Mouse (Mus musculus): ENCODE results near the gene Lin54.

Gene Lin54

DNA sequence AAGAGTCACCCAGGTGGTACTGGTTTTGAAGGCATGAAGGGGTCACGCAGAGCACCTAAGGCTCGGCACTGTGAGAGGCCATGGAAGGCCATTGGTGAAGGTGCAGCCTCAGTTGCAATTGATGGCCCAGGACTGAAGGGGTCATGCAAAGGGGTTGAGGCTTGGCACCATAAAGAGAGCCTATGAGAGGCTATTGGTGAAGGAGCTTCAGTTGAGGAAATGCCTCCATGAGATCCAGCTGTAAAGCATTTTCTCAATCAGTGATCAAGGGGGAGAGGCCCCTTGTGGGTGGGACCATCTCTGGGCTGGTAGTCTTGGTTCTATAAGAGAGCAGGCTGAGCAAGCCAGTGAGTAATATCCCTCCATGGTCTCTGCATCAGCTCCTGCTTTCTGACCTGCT, 74.6 kb downstream of the Lin54 start:
- in situ Hi-C loops (cut with MboI, MseI): loop anchor here (5.0 kb wide), 1 partner anchor 361 kb away; no protein-coding TSS in a partner anchor

DNA sequence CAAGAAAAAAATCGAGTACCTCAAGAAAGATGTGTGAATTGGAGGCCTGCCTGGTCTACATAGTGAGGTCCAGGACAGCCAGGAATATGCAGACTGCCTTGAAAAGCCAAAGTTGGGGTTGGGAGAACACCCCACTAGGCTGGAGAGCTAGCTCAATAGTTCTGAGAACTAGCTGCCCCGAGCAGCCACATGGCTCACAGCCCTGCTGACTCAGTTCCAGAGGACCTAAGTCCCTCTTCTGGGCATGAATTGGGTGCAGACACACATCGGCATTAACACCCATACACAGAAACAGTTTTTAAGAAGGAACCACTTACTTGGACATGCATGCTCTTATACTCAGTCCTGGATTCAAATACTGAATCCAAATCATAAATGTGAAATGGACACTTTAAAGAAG, 76.2 kb downstream of the Lin54 start:
- in situ Hi-C loops (cut with MboI, MseI): no loop called here

DNA sequence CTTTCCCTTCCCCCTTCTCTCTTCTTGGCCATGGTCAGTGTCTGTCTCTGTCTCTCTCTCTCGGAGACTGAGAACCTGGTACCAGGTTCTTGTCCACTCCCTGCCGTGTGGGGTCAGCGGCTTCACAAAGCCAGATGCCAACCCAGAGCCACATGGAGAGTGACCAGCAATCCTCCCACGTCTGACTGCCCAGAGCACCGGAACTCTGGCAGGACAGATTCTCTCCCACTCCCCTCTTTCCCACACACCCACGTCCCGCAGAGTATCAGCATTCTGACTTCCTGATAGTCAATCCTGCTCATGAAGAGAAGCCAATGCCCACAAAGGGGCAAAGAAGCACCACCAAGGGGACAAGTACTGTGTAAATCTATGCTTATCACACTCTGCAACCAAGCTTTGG, 76.8 kb downstream of the Lin54 start:
- in situ Hi-C loops (cut with MboI, MseI): no loop called here

DNA sequence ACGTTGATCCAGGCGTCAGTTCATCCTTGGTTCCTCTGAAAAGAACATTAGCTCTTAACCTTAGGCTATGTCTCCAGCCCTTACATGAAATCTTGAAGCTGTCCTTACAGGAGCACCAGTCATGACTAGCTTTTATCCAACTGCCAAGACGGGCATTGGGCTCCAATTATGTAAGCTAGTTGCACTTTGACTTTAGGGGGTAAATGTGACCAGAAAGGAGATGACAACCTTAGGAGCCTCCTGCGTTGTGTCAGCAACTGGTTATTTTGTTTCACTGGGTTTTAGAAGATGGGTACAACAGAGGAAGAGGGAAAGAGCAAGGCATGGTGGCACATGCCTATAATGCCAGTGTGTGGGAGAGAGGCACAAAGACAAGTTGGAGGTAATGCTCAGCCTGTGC, 81.6 kb downstream of the Lin54 start:
- in situ Hi-C loops (cut with MboI, MseI): no loop called here

DNA sequence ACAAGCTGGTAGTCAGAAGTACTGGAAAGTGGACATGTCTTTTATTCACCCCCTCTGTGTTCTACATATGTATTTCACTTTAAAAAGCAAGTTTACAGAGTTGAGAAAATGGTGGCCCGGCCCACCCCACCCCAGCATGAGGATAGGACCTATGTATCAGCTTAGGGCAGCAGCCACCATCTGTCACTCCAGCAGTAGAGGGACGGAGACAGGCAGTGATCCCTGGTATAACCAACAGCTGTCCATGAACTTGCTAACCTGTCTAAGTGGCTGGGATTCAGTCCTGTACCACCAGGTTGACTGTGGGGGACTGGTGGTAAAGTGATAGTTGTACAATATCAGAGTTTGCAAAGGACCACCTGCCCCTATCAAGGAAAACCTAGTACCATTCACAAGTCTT, 82.4 kb downstream of the Lin54 start:
- in situ Hi-C loops (cut with MboI, MseI): no loop called here

DNA sequence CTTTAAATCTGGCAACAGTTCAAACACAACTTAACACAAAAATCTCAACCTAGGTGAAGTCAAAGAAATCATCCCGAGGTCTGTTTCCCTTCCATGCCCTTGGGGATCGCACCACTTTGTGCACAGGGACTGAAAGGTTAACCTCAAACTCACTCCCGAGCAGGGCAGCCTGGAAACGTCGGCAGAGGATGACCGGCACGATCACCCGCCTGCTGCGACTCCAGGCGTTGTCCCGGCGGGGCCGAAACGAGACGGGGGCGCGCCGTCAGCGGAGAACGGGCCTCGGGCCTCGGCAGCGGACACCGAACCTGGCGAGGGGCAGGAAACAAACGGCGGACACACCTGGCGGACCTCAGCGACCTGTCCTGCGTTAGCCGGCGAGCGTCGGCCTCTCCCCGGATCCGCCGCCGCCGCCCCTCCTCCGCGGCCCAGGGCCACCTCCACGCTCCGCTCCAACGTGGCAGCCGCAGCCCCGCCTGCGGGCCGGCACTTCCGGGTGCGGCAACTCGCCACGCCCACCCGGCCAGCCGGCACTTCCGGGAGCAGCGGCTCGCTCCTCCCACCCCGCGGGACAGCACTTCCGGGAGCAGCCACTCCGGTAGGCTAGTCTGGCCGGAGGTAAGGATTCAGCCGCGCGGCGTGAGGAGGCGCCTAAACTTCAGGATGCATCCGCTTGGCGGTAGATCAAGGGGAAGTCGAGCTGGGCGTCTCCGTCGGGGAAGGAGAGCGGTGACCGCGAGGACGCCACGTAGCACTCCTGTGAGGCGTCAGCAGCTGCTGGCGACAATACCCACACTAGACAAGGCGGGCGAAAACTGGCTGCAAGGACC, 84.5 kb downstream of the Lin54 start, which contains the start of gene Sec31a:
Sec31a (minus strand) TSS at position 474 of the 830 bp plus-strand sequence.
- in situ Hi-C loops (cut with MboI, MseI): no loop called here

DNA sequence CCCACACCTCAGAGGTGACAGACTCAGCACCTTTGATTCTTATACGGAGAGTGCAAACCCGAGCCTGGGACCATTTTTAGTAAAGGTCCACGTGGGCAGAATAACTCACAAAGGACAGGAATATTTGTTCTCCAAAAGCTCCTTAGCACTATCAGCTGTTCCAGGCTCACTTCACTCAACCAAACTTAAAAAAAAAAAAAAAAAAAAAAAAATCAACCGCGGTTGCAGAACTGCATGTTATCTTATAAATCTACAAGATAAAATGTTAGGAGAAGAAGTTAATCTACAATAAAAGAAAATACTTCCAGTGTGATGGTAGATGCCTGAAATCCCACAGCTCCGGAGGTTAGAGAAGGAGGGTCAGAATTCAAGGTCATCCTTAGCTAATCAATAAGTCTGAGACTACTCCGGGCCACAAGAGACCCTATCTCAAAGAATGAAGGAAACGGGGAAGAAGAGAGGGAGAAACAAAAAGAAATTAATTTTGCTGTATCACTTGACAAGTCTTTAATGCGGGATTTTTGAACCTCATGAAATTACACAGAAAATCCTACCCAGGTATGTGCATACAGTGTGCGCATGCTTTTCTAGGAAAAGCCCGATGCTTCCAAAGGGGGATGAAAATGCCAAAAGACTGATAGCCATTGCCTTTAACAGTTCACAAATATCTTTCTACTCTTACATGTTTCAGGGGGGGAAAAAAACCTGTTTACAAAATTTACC, 85.8 kb downstream of the Lin54 start:
- in situ Hi-C loops (cut with MboI, MseI): no loop called here

DNA sequence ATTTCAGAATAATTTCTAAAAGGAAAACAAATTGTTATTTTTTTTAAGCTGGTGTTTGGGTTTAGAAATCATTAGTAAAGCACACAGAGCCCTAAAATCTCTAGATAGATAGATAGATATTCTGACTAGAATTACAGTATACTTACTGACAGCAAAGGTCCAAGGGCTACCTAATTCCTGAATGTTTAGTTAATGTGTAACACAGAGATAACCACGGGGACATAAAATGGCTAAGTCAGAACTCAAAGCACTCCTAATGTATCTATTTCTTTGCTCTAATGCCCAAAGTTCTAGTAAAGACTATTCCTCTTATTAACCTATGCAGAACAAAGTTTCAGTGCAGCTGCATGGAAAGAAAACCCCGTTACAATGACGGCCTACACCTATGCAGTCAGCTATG, 87.6 kb downstream of the Lin54 start:
- in situ Hi-C loops (cut with MboI, MseI): no loop called here

DNA sequence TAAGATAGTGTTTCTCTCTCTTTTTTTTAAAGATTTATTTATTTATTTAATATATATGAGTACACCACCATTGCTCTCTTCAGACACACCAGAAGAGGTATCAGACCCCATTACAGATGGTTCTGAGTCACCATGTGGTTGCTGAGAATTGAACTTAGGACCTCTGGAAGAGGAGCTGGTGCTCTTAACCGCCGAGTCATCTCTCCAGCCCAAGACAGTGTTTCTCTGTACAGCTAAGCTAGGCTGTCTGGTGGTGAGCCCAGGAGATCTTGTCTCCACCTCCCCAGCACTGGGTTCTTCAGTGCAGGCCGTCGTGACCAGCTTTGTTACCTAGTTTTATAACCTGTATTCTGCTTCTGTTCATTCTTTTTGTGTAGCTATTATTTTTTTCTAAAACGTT, 90.2 kb downstream of the Lin54 start:
- in situ Hi-C loops (cut with MboI, MseI): no loop called here

DNA sequence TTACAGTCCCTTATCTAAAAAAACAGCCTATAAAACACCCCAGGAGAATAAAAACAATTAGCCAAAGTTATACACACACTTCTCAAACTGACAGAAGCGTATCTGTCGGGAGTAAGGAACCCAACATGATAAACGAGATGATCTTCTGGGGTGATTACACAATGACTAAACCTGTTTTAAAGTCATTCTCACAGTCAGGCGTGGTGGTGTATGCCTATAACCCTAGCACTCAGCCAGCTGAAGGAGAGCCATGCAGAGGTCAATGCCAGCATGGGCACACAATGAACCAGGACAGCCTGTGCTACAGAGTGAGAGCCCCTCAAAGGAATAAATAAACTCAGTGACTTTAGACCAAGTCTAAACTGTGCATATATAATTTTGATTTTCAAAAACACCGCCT, 92.0 kb downstream of the Lin54 start:
- in situ Hi-C loops (cut with MboI, MseI): no loop called here

DNA sequence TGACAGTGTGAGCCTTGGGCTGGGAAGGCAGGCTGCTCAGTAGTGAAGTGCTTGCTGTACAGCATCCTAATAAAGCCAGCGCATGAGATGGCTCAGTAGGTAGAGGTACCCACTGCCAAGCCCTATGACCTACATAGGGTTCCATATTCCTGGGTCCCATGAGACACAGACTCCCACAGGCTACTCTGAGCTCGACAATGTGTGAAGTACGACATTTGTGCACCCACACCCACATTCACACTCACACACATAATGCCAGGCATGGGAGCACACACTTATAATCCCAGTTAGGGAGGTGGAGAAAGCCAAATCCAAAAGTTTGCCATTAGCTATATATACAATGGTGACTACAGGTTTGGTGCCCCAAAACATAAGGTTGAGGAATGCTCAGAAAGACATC, 103.7 kb downstream of the Lin54 start:
- in situ Hi-C loops (cut with MboI, MseI): no loop called here

DNA sequence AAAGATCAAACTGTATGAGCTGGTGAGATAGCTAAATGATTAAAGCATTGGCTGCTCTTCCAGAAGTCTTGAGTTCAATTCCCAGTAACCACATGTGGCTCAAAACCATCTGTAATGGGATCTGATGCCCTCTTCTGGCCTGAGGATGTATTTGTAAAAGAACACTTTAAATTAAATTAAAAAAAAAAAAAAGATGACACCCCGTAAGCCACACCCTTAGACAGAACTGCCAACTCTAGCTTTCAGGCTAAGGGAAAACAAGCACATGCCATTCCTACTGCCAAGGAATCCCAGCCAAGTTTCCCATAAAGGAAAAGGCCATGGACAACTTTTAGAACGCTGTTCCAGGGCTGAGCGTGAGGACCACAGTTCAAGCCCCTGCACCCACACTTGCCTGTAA, 106.8 kb downstream of the Lin54 start:
- in situ Hi-C loops (cut with MboI, MseI): no loop called here

DNA sequence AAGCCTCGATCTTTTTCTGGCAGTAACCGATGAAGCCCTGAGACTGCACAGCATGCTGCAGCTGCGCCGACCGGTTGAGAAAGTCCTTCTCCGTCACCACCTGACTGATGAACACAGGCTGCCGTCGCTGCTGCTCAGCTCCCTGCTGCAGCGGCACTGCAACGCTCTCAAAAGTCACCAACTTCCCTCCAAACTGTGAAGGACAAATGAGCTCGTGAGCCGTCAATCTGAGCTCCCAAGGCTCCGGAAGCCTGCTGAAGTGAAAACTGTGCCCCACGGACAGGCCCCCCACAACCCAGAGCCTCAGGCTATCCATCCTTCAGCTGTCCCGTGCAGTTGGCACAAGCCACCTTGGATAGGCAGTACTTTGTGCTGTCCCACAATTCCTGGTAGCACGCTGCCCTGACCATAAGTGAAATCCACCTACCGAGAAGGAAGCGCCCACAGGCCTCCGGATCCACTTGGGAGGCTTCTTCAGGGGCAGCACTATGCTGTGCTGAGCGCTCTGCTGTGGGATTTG, 107.9 kb downstream of the Lin54 start:
- in situ Hi-C loops (cut with MboI, MseI): no loop called here
